Mouse (Mus musculus) limb, embryonic 14.5 days (tissue): ENCODE measurements around the gene Gm4969. TPM values are rescaled to one million over a fixed set of nuclear protein-coding genes. Genes with fewer than 3 reads are reported as not detected.

Experiments used
- ATAC-seq: fragments of 200-750 bp; cut with Nextera tagmentation; 2 replicates; pipeline ENCODE4 v1.8.0; 2017; ENCODE audit warnings: low read depth, moderate number of reproducible peaks, moderate TSS enrichment; ENCODE audit not compliant: low FRiP score
- DNase-seq: peaks from one replicate; pipeline ENCODE4 v3.0.0-alpha.2; 2015; ENCODE audit warnings: low spot score
- H3K27ac ChIP-seq: fragments of 300-500 bp; sonication (generic); replicated peaks from 2 replicates; pipeline ENCODE4 v1.5.1; 2014; ENCODE audit warnings: low read depth, mild to moderate bottlenecking, low read length, moderate library complexity, mixed read lengths
- H3K27me3 ChIP-seq: fragments of 300-500 bp; sonication (generic); 2 replicates; pipeline ENCODE4 v1.6.1; 2014; ENCODE audit warnings: low read length, mixed read lengths; ENCODE audit not compliant: control insufficient read depth, insufficient read depth
- H3K36me3 ChIP-seq: fragments of 300-500 bp; sonication (generic); 2 replicates; pipeline ENCODE4 v1.6.1; 2014; ENCODE audit warnings: mild to moderate bottlenecking, low read length, moderate library complexity, mixed read lengths; ENCODE audit not compliant: control insufficient read depth, insufficient read depth
- H3K4me1 ChIP-seq: fragments of 300-500 bp; sonication (generic); 2 replicates; pipeline ENCODE4 v1.6.1; 2014; ENCODE audit warnings: antibody characterized with exemption, low read length, mixed read lengths; ENCODE audit not compliant: control insufficient read depth, insufficient read depth
- H3K4me2 ChIP-seq: fragments of 300-500 bp; sonication (generic); replicated peaks from 2 replicates; pipeline ENCODE4 v1.6.1; 2014; ENCODE audit warnings: low read depth, mild to moderate bottlenecking, low read length, moderate library complexity; ENCODE audit not compliant: severe bottlenecking
- H3K4me3 ChIP-seq: fragments of 300-500 bp; sonication (generic); replicated peaks from 2 replicates; pipeline ENCODE4 v1.5.1; 2014; ENCODE audit warnings: low read length
- H3K9ac ChIP-seq: fragments of 300-500 bp; sonication (generic); 2 replicates; pipeline ENCODE4 v1.6.1; 2014; ENCODE audit warnings: mild to moderate bottlenecking, low read depth, low read length, moderate library complexity; ENCODE audit not compliant: severe bottlenecking
- H3K9me3 ChIP-seq: fragments of 300-500 bp; sonication (generic); 2 replicates; pipeline ENCODE4 v1.6.1; 2016; ENCODE audit warnings: low read length; ENCODE audit not compliant: control insufficient read depth
- POLR2A ChIP-seq: fragments of 200-500 bp; IDR thresholded peaks from 2 replicates; pipeline ENCODE4 v1.8.0; 2012; ENCODE audit warnings: inconsistent platforms, mild to moderate bottlenecking, moderate library complexity, borderline replicate concordance; ENCODE audit not compliant: insufficient read depth, insufficient read length; ENCODE audit errors: extremely low read depth
- WGBS: fragments of 180-500 bp; shearing (Covaris S2); extraction: QIAGEN DNeasy Blood & Tissue Kit; methylation state at CpG from one replicate; pipeline ENCODE4 v1.1.7; 2014; 5-methylcytosine and 5-hydroxymethylcytosine counted together
- polyA plus RNA-seq, 2 experiments: library from polyadenylated mRNA; depleted of rRNA in 1 of 2; stranded (reverse) in 1 of 2; unstranded in 1 of 2; fragments of >200 nt; fragmentation: Nextera tagmentation in 1 of 2; extraction: Ambion mirVana in 1 of 2; gene quantifications; 2 replicates each; pipeline versions ENCODE4 v1.2.1 to v1.2.3; 2012 to 2014

Gene Gm4969
- polyA plus RNA-seq, 2 experiments, result 2.5 to 7.0 TPM

DNA sequence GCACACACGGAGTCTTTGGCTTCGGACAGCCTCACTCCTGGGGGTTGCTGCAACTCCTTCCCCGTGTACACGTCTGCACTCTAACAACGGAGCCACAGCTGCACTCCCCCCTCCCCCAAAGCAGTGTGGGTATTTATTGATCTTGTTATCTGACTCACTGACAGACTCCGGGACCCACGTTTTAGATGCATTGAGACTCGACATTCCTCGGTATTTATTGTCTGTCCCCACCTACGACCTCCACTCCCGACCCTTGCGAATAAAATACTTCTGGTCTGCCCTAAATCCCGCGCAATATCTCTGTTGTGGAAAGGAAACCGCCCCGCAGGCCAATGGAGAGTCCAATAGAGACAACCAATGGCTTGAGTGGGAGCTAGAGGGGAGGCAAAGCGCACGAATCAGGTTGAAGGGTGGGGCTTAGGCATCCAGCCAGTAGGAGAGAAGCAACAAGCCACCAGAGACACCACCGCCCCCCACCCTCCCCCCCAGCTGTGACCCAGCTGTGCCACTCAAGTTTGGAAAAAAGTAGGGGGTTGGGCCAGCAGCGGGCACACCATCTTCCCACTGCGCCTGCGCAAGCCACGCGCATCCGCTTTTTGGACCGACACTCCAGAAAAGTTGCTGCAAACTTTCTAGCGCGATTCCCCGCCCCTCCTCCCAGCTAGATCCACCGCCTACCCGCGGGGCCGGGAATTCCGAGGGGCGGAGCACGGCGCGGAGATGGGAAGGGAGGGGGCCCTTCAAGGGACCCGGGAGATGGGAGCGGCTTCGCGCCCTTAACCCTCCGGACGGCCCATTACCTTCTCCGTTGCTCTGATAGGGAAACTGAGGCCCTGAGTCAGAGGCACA lies 24.4 kb downstream of the Gm4969 start:
- DNase-seq, result peak; percentile 98
- H3K9ac ChIP-seq, result peak overlapping the region; percentile 94
- peak; percentile 85 for ATAC-seq
- H3K4me3 ChIP-seq, result peak overlapping the region; percentile 79
- H3K27me3 ChIP-seq, result no peaks in the 10 kb centered on the region
- 1% methylated on average over 42 of the region's 45 CpGs for WGBS
- H3K9me3 ChIP-seq, result no peaks in the 10 kb centered on the region
- TF ChIP-seq POLR2A, result peak; percentile 85; the same call in 1 of the 2 replicates
- peaks cover 37% of the 10 kb centered on the region for H3K4me1 ChIP-seq
- H3K4me2 ChIP-seq, result peak overlapping the region; percentile 84
- H3K36me3 ChIP-seq, result peaks cover 38% of the 10 kb centered on the region
- peak overlapping the region; percentile 98 for H3K27ac ChIP-seq

DNA sequence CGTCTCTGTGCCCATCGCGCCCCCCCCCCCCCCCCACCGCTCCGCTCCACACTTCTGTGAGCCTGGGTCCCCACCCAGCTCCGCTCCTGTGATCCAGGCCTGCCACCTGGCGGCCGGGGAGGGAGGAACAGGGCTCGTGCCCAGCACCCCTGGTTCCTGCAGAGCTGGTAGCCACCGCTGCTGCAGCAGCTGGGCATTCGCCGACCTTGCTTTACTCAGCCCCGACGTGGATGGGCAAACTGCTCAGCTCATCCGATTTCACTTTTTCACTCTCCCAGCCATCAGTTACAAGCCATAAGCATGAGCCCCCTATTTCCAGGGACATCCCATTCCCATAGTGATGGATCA lies 25.0 kb downstream of the Gm4969 start:
- Histone ChIP-seq H3K4me2 (peak overlapping the region; percentile 84), H3K27ac (peak overlapping the region; percentile 98), H3K4me1 (peaks cover 37% of the 10 kb centered on the region), H3K4me3 (peak overlapping the region; percentile 79), H3K9me3 (no peaks in the 10 kb centered on the region), H3K9ac (peak overlapping the region; percentile 54), H3K27me3 (no peaks in the 10 kb centered on the region), H3K36me3 (peaks cover 38% of the 10 kb centered on the region)
- WGBS, result 0% methylated on average over 11 of the region's 15 CpGs
- TF ChIP-seq POLR2A, result no peak
- peak; percentile 72 for DNase-seq
- peak; percentile 34 for ATAC-seq

DNA sequence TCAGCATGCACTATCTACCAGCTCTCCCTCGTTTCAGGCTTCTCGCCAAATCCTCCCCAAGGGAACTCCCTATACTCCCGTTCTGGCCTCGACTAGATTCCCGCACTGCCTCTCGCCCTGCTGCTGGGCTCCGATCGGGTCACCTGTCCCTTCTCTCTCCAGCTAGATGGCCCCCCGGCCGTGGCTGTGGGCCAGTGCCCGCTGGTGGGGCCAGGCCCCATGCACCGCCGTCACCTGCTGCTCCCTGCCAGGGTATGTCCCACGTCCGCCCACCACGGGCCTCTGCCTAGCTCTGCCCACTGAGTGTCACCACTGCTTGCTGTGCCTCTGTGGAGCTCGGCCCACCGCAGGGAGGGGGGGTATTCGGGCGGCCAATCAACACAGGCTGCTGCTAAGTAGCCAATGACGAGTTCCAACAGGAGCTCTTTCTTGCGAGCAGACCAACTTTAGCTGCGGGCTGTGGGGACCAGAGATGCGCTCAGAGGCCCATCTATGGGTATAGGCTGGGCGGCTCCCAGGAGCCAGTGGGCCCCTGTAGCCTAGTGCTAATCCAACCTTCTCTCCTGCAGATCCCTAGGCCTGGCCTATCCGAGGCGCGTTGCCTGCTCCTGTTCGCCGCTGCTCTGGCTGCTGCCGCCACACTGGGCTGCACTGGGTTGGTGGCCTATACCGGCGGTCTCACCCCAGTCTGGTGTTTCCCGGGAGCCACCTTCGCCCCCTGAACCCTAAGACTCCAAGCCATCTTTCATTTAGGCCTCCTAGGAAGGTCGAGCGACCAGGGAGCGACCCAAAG lies 25.6 kb downstream of the Gm4969 start:
- Histone ChIP-seq H3K4me1 (peaks cover 35% of the 10 kb centered on the region), H3K4me3 (peak overlapping the region; percentile 79), H3K9ac (peak overlapping the region; percentile 54), H3K9me3 (no peaks in the 10 kb centered on the region), H3K4me2 (peak overlapping the region; percentile 84), H3K27ac (peak overlapping the region; percentile 98), H3K36me3 (peaks cover 39% of the 10 kb centered on the region), H3K27me3 (no peaks in the 10 kb centered on the region)
- DNase-seq (peak; percentile 81), ATAC-seq (peak; percentile 31)
- WGBS, result 3% methylated on average over 37 of the region's 38 CpGs
- TF ChIP-seq POLR2A, result no peak

DNA sequence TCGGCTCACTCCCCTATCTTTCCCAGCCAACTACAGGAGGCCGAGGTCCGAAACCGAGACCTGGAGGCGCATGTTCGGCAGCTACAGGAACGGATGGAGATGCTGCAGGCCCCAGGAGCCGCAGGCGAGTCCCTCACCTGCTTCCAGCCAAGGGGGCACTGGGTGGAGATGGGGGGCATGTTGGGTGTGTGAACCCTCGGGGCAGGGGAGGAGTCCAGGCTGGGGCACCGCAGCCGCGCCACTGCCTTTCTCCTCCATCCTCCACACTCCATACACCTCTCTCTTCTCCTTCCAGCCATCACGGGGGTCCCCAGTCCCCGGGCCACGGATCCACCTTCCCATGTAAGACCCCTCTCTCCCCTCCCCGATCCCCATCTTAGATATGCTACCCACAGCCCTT lies 26.3 kb downstream of the Gm4969 start:
- Histone ChIP-seq H3K36me3 (peaks cover 39% of the 10 kb centered on the region), H3K4me2 (peak overlapping the region; percentile 84), H3K9ac (peak overlapping the region; percentile 12; the same call in 1 of the 2 replicates), H3K4me3 (no peak overlapping the region), H3K27ac (peak overlapping the region; percentile 98; the same call in 1 of the 2 replicates), H3K27me3 (no peaks in the 10 kb centered on the region), H3K4me1 (peaks cover 29% of the 10 kb centered on the region), H3K9me3 (no peaks in the 10 kb centered on the region)
- TF ChIP-seq POLR2A, result no peak
- WGBS, result 35% methylated on average over 13 of the region's 17 CpGs
- no peak for DNase-seq
- ATAC-seq, result no peak

DNA sequence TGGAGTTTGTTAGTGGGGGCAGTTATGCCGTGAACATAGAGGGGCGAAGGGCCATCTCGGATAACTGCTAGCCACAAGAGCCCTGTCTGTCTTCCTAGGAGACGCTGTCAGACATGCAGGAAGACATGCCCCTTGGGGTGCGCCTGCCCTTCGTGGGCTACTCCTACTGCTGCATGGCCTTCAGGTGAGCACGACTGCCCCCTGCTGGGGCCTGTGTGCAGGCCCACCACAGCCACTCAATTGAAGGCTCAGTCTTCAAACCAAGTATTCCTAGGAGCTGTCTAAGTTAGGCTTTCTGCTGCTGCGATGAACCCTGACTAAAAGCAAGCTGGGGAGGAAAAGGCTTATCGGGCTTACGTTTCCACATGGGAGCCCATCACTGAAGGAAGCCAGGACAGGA lies 29.4 kb downstream of the Gm4969 start:
- Histone ChIP-seq H3K36me3 (peaks cover 44% of the 10 kb centered on the region), H3K4me3 (no peak overlapping the region), H3K27me3 (no peaks in the 10 kb centered on the region), H3K4me1 (peaks cover 36% of the 10 kb centered on the region), H3K9me3 (no peaks in the 10 kb centered on the region), H3K27ac (no peak overlapping the region), H3K9ac (no peak overlapping the region), H3K4me2 (no peak overlapping the region)
- no peak for TF ChIP-seq POLR2A
- WGBS, result 47% methylated on average over 10 of the region's 10 CpGs
- ATAC-seq (no peak), DNase-seq (peak; percentile 31)
